Mouse (Mus musculus) MEL (cell line): ENCODE measurements at regions not wholly inside any gene's neighbourhood (a gene's known extent, or its start where the extent isn't known, plus 50 kb on each side); places are given as distances from the start of the nearest gene placed in this dataset.

ENCODE experiments used
- BHLHE40 ChIP-seq: IDR thresholded peaks from 2 replicates; pipeline ENCODE4 v1.6.1; 2012; ENCODE audit warnings: low read depth, mild to moderate bottlenecking, inconsistent platforms, low read length, improper control_type of control experiment, borderline replicate concordance
- CTCF ChIP-seq, 3 experiments: IDR thresholded peaks in 2 of 3; conservative IDR thresholded peaks in 1 of 3; 2 replicates each; pipeline ENCODE4 v1.5.1; 2011 to 2012; ENCODE audit warnings: low read length in 3 of 3, low read depth in 2 of 3, mild to moderate bottlenecking in 2 of 3, improper control_type of control experiment in 1 of 3, inconsistent platforms in 1 of 3, mixed read lengths in 1 of 3, moderate library complexity in 1 of 3; ENCODE audit not compliant: control insufficient read depth in 1 of 3, insufficient read depth in 1 of 3, poor library complexity in 1 of 3, severe bottlenecking in 1 of 3
- E2F4 ChIP-seq: IDR thresholded peaks from 2 replicates; pipeline ENCODE4 v1.6.1; 2011; ENCODE audit warnings: low read depth, low read length, improper control_type of control experiment, borderline replicate concordance
- EP300 ChIP-seq, 2 experiments: IDR thresholded peaks; 2 replicates each; pipeline ENCODE4 v1.6.1; 2011; ENCODE audit warnings: improper control_type of control experiment in 2 of 2, low read length in 2 of 2, low read depth in 1 of 2, mild to moderate bottlenecking in 1 of 2
- GATA1 ChIP-seq: IDR thresholded peaks from 2 replicates; pipeline ENCODE4 v1.6.1; 2011; ENCODE audit warnings: low read depth, low read length, improper control_type of control experiment
- MAX ChIP-seq: IDR thresholded peaks from 2 replicates; pipeline ENCODE4 v1.6.1; 2011; ENCODE audit warnings: low read length, improper control_type of control experiment
- NRF1 ChIP-seq: IDR thresholded peaks from 2 replicates; pipeline ENCODE4 v1.6.1; 2014; ENCODE audit warnings: low read depth, mild to moderate bottlenecking, inconsistent platforms, low read length, improper control_type of control experiment, moderate library complexity; ENCODE audit not compliant: poor library complexity, insufficient read depth, severe bottlenecking
- POLR2A ChIP-seq, 2 experiments: IDR thresholded peaks; 2 replicates each; pipeline ENCODE4 v1.6.1; 2011 to 2012; ENCODE audit warnings: low read length in 2 of 2, mild to moderate bottlenecking in 2 of 2, control low read depth in 1 of 2, improper control_type of control experiment in 1 of 2, low read depth in 1 of 2, moderate library complexity in 1 of 2; ENCODE audit not compliant: control insufficient read depth in 1 of 2, insufficient read depth in 1 of 2, poor library complexity in 1 of 2
- POLR2AphosphoS2 ChIP-seq: IDR thresholded peaks from 2 replicates; pipeline ENCODE4 v1.6.1; 2011; ENCODE audit warnings: low read length, improper control_type of control experiment
- ZC3H11A ChIP-seq: IDR thresholded peaks from 2 replicates; pipeline ENCODE4 v1.6.1; 2012; ENCODE audit warnings: low read depth, mild to moderate bottlenecking, inconsistent platforms, low read length, improper control_type of control experiment

DNA sequence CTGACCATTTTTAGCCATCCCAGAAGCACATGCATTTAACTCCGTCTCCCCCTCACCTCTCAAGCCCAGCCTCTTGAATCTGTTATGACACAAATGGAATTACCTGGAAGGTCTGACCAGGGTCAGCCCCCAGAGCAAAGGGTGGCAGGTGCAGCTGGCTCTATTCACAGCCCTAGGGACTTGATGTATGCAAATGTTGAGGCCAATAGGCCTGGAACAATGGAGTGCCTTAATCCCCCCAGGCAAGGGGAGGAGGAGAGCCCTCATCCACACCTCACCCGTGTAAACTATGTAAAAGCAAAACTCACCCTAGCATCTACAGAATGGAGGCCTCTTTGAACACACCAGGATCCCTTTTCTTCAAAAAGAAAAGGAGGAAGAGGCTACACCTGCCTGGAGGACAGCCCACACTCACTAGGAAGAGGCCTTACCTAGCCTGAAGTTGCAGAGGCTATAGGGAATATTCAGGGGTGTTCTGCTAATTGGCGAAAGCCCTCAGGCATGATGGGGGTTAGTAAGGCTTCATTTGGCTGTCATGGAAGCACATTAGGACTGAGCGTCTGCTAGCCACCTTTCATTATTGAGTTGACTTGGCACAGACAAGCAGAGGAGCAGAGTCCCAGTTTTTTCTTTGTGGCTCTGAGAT, 388.4 kb downstream of the Hs3st3b1 start:
- no peak for TF ChIP-seq CTCF (IDR thresholded peaks at IDR 0.05 in 2 of 3, conservative IDR thresholded peaks at IDR 0.05 in 1 of 3; ENCODE audit: control insufficient read depth in 1 of 3, insufficient read depth in 1 of 3, low read depth in 2 of 3, low read length in 3 of 3, poor library complexity in 1 of 3, severe bottlenecking in 1 of 3)
- TF ChIP-seq ZC3H11A = no peak
- TF ChIP-seq NRF1 = no peak
- no peak for TF ChIP-seq POLR2A (IDR thresholded peaks at IDR 0.05; ENCODE audit: control insufficient read depth in 1 of 2, insufficient read depth in 1 of 2, low read depth in 1 of 2, low read length in 2 of 2, poor library complexity in 1 of 2)
- TF ChIP-seq POLR2AphosphoS2 = no peak
- no peak for TF ChIP-seq MAX
- no peak for TF ChIP-seq EP300 (IDR thresholded peaks at IDR 0.05; ENCODE audit: low read depth in 1 of 2, low read length in 2 of 2)
- TF ChIP-seq E2F4 = no peak
- no peak for TF ChIP-seq GATA1
- no peak for TF ChIP-seq BHLHE40
